Comparison of ENCODE assay signal across 26 mouse cellular contexts in the genomic region with DNA sequence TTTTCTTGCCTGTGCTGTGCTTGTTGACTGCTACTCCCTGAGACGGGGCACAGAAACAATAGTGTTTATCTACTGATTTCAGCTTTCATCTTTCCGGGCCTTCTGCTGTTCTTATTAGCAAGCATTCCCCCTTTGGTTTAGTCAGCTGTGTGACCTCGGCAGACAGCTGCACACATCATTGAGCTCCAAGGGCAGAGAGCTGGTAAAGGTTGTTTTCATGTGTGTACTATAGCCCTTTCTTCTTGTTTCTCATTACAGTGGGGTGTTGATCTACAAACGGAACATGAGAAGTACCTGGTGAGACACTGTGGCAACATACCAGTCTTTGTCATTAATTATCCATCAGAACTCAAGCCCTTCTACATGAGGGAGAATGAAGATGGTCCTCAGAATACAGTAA. TPM values are rescaled to one million over a fixed set of nuclear protein-coding genes. Genes with fewer than 3 reads are reported as not detected.
DNase-seq lines count a peak whose midpoint lies in the region; ATAC-seq and TF ChIP-seq lines count a peak whose summit lies in the region.
"Had no signal": no experiment of that assay in that cellular context is flagged by ENCODE, and none has a peak within 500 bp of the region (broad histone marks: within the 10 kb centered on the region; RNA-seq: fewer than 3 reads in every experiment).

No protein-coding gene starts in this region.

- TF ChIP-seq POLR2A in brain, embryonic 14.5 days (IDR thresholded peaks at IDR 0.05; ENCODE audit: borderline replicate concordance, extremely low read depth, insufficient read depth, insufficient read length, poor library complexity, severe bottlenecking): no peak

- no peak overlapping the region for H3K27ac ChIP-seq in kidney, embryonic 16.5 days (ENCODE audit: low read length)
- H3K27ac ChIP-seq: hindbrain, embryonic 10.5 days; hindbrain, embryonic 15.5 days; limb, embryonic 13.5 days; lung, embryonic 15.5 days; neural tube, embryonic 13.5 days had no signal

- peak; percentile 74; the same call in 1 of the 2 replicates for ATAC-seq in kidney, embryonic 16.5 days (ENCODE audit: low FRiP score, low TSS enrichment)
- ATAC-seq: forebrain, embryonic 14.5 days; inflammation-experienced regulatory T-cells, adult 6 months; Patski had no signal

- no peaks in the 10 kb centered on the region for H3K9me3 ChIP-seq in kidney, embryonic 16.5 days (ENCODE audit: low read length)
- H3K9me3 ChIP-seq: hindbrain, embryonic 10.5 days; hindbrain, embryonic 15.5 days; limb, embryonic 13.5 days; lung, embryonic 15.5 days; neural tube, embryonic 13.5 days had no signal

- no peak for TF ChIP-seq CTCF in brain, embryonic 14.5 days (IDR thresholded peaks at IDR 0.05; ENCODE audit: borderline replicate concordance, extremely low read depth, insufficient read depth, insufficient read length)

- no peak overlapping the region for H3K4me2 ChIP-seq in kidney, embryonic 16.5 days (replicated peaks; ENCODE audit: low read depth, low read length)
- H3K4me2 ChIP-seq: hindbrain, embryonic 15.5 days; limb, embryonic 13.5 days; liver, embryonic 11.5 days; lung, embryonic 15.5 days; midbrain, embryonic 11.5 days; neural tube, embryonic 13.5 days had no signal

- H3K4me1 ChIP-seq in kidney, embryonic 16.5 days (ENCODE audit: insufficient read depth, low read length): no peaks in the 10 kb centered on the region
- H3K4me1 ChIP-seq: hindbrain, embryonic 10.5 days; hindbrain, embryonic 15.5 days; limb, embryonic 13.5 days; lung, embryonic 15.5 days; neural tube, embryonic 13.5 days had no signal

- peak; percentile 36 for DNase-seq in adrenal gland, adult 8-10 months
- DNase-seq in adrenal gland, adult 18-20 months (ENCODE audit: low spot score in 2 of 2): no peak
- no peak for DNase-seq in kidney, adult 9 months
- peak; percentile 15 for DNase-seq in adrenal gland, postnatal 10 days
- DNase-seq in brain, embryonic 14.5 days (ENCODE audit: low read depth): peak; percentile 27
- DNase-seq in natural killer cell, adult 2 months (ENCODE audit: low spot score in 2 of 2): no peak
- DNase-seq: cerebellum, adult 9-10 months; cerebellum, postnatal 36 days; gastrocnemius, postnatal 14 days; heart, postnatal 14 days; kidney, adult 11 months; right cerebral cortex, adult 18-20 months; spleen, adult 18-20 months; thymus, postnatal 25 days had no signal

- no peak overlapping the region for H3K4me3 ChIP-seq in kidney, embryonic 16.5 days (ENCODE audit: low read length)
- H3K4me3 ChIP-seq: hindbrain, embryonic 10.5 days; hindbrain, embryonic 15.5 days; limb, embryonic 13.5 days; lung, embryonic 15.5 days; myocyte; neural tube, embryonic 13.5 days had no signal

- no peak overlapping the region for H3K9ac ChIP-seq in kidney, embryonic 16.5 days (replicated peaks; ENCODE audit: low read length)
- H3K9ac ChIP-seq: hindbrain, embryonic 15.5 days; limb, embryonic 13.5 days; lung, embryonic 15.5 days; neural tube, embryonic 13.5 days had no signal

- 0 out of 2 replicates have a peak, but pooled peaks cover 3% of the 10 kb centered on the region for H3K36me3 ChIP-seq in kidney, embryonic 16.5 days (ENCODE audit: insufficient read depth, low read length)
- H3K36me3 ChIP-seq: lung, embryonic 15.5 days had no signal

- 31% methylated on average over 4 of the region's 4 CpGs for WGBS in kidney, embryonic 16.5 days

- H3K27me3 ChIP-seq in kidney, embryonic 16.5 days (ENCODE audit: insufficient read depth, low read length): no peaks in the 10 kb centered on the region
- H3K27me3 ChIP-seq: hindbrain, embryonic 15.5 days; limb, embryonic 13.5 days; lung, embryonic 15.5 days; neural tube, embryonic 13.5 days; Patski had no signal

RNA-seq across cellular contexts. Expression of a gene that starts 41.7 kb away (rescaled TPM):
- total RNA-seq in adrenal gland, adult 8-10 months (2022): 10 to 100 TPM; 19.3 to 24.7 (median 20.9) TPM
- 10 to 100 TPM; 17.5 to 18.1 TPM for total RNA-seq in adrenal gland, adult 18-20 months (2021)
- 13.9 and 14.7 TPM in 2 replicates for polyA plus RNA-seq in kidney, embryonic 16.5 days (2015; fragmentation: Nextera tagmentation; extraction: Ambion mirVana)
- 10 to 100 TPM; 18.1 to 20.9 TPM for total RNA-seq in adrenal gland, postnatal 10 days (2021)
- polyA plus RNA-seq in brain, embryonic 14.5 days (2012; rRNA removed): 26.6 and 33.8 TPM in 2 replicates

Comparison
In these comparisons a context has a peak if more than half of its experiments do, and no peak if none do; other contexts are left out.
1. DNase-seq: peak in adrenal gland, adult 8-10 months (single experiment), adrenal gland, postnatal 10 days (single experiment) and brain, embryonic 14.5 days (single experiment); none in adrenal gland, adult 18-20 months (0 of 2), kidney, adult 9 months (single experiment) and natural killer cell, adult 2 months (0 of 2).